Mouse (Mus musculus): Measurements from ENCODE around the gene Cmtm1. TPM values are rescaled to one million over a fixed set of nuclear protein-coding genes. Genes with fewer than 3 reads are reported as not detected.
"Not testable (repeated sequence)": the region's sequence is repeated elsewhere in the genome, so short reads cannot be mapped to it uniquely, and the experiment has no call there.

Gene Cmtm1
- total RNA-seq, 1 experiment from 2014 or later = not detected

- peak; percentile 43; the same call in 1 of the 2 replicates for ATAC-seq (replicated peaks; ENCODE audit: low read depth, poor library complexity, severe bottlenecking)
Observed at GRCm38 (mm10) chr8:104332665-104333631, 23.0 kb upstream of the Cmtm1 start.

GRCm38 (mm10) chr8:104321930-104322329 lies 12.0 kb upstream of the Cmtm1 start, which contains the start of gene Cmtm2b:
Gene Cmtm2b, plus strand, starts transcription at chr8:104322230.
- ATAC-seq (replicated peaks; ENCODE audit: low read depth, poor library complexity, severe bottlenecking) = not testable (repeated sequence)

GRCm38 (mm10) chr8:104321267-104321666 lies 11.3 kb upstream of the Cmtm1 start, which contains the start of gene Gm11020:
Gene Gm11020, plus strand, starts transcription at chr8:104321567.
- not testable (repeated sequence) for ATAC-seq (replicated peaks; ENCODE audit: low read depth, poor library complexity, severe bottlenecking)

- ATAC-seq (replicated peaks; ENCODE audit: low read depth, poor library complexity, severe bottlenecking) = no peak
Observed at GRCm38 (mm10) chr8:104313311-104313710, 3.4 kb upstream of the Cmtm1 start.

- ATAC-seq (replicated peaks; ENCODE audit: low read depth, poor library complexity, severe bottlenecking) = not testable (repeated sequence)
Observed at GRCm38 (mm10) chr8:104312023-104312422, 2.1 kb upstream of the Cmtm1 start.

GRCm38 (mm10) chr8:104308341-104308740 lies 1.6 kb downstream of the Cmtm1 start:
- not testable (repeated sequence) for ATAC-seq (replicated peaks; ENCODE audit: low read depth, poor library complexity, severe bottlenecking)

GRCm38 (mm10) chr8:104304962-104305361 lies 5.0 kb downstream of the Cmtm1 start:
- no peak for ATAC-seq (replicated peaks; ENCODE audit: low read depth, poor library complexity, severe bottlenecking)

GRCm38 (mm10) chr8:104302536-104302935 lies 7.4 kb downstream of the Cmtm1 start:
- not testable (repeated sequence) for ATAC-seq (replicated peaks; ENCODE audit: low read depth, poor library complexity, severe bottlenecking)

GRCm38 (mm10) chr8:104301577-104301976 lies 8.4 kb downstream of the Cmtm1 start:
- not testable (repeated sequence) for ATAC-seq (replicated peaks; ENCODE audit: low read depth, poor library complexity, severe bottlenecking)

- no peak for ATAC-seq (replicated peaks; ENCODE audit: low read depth, poor library complexity, severe bottlenecking)
Observed at GRCm38 (mm10) chr8:104294396-104294795, 15.5 kb downstream of the Cmtm1 start.

- not testable (repeated sequence) for ATAC-seq (replicated peaks; ENCODE audit: low read depth, poor library complexity, severe bottlenecking)
Observed at GRCm38 (mm10) chr8:104293081-104293480, 16.9 kb downstream of the Cmtm1 start, which contains the start of gene Cmtm2a. Gene Cmtm2a, minus strand, starts transcription at chr8:104293181.

GRCm38 (mm10) chr8:104268937-104269440 lies 41.0 kb downstream of the Cmtm1 start:
- ATAC-seq (replicated peaks; ENCODE audit: low read depth, poor library complexity, severe bottlenecking) = no peak

- ATAC-seq (replicated peaks; ENCODE audit: low read depth, poor library complexity, severe bottlenecking) = no peak
Observed at GRCm38 (mm10) chr8:104268368-104268767, 41.6 kb downstream of the Cmtm1 start.

GRCm38 (mm10) chr8:104264271-104264935 lies 45.5 kb downstream of the Cmtm1 start:
- ATAC-seq (replicated peaks; ENCODE audit: low read depth, poor library complexity, severe bottlenecking) = not testable (repeated sequence)

GRCm38 (mm10) chr8:104261802-104262201 lies 48.1 kb downstream of the Cmtm1 start:
- ATAC-seq (replicated peaks; ENCODE audit: low read depth, poor library complexity, severe bottlenecking) = not testable (repeated sequence)

- no peak; the same call in 1 of the 2 replicates for ATAC-seq (replicated peaks; ENCODE audit: low read depth, poor library complexity, severe bottlenecking)
Observed at GRCm38 (mm10) chr8:104253016-104253415, 56.9 kb downstream of the Cmtm1 start.

- 0 out of 2 replicates have a peak, but pooled peaks have one; percentile 0 for ATAC-seq (replicated peaks; ENCODE audit: low read depth, poor library complexity, severe bottlenecking)
Observed at GRCm38 (mm10) chr8:104251461-104251860, 58.5 kb downstream of the Cmtm1 start.

- ATAC-seq (replicated peaks; ENCODE audit: low read depth, poor library complexity, severe bottlenecking) = peak; percentile 54
Observed at GRCm38 (mm10) chr8:104250439-104251367, 59.2 kb downstream of the Cmtm1 start, which contains the start of gene Cklf. Gene Cklf, plus strand, starts transcription at chr8:104250861.

GRCm38 (mm10) chr8:104249442-104249996 lies 60.4 kb downstream of the Cmtm1 start:
- no peak for ATAC-seq (replicated peaks; ENCODE audit: low read depth, poor library complexity, severe bottlenecking)
